Mouse (Mus musculus): Measurements from ENCODE around the gene Eif4ebp2. TPM values are rescaled to one million over a fixed set of nuclear protein-coding genes. Genes with fewer than 3 reads are reported as not detected.

Gene Eif4ebp2
- 63.7 and 79.4 TPM in 2 replicates for polyA plus RNA-seq (2012; rRNA removed; ENCODE audit: low replicate concordance)

GRCm38 (mm10) chr10:61452645-61453044 lies at the start of gene Eif4ebp2:
Eif4ebp2 (minus strand) TSS chr10:61452661.

GRCm38 (mm10) chr10:61475594-61476439 lies 23.4 kb upstream of the Eif4ebp2 start, which contains the start of gene Lrrc20:
Lrrc20 (plus strand) TSS chr10:61475801.

GRCm38 (mm10) chr10:61417672-61418071 lies 34.8 kb downstream of the Eif4ebp2 start, which contains the start of gene Nodal:
Nodal (plus strand) TSS chr10:61417972.

GRCm38 (mm10) chr10:61383021-61383714 lies 69.3 kb downstream of the Eif4ebp2 start, which contains the start of gene Pald1:
Pald1 (minus strand) TSS chr10:61383530.

Other genes starting within 250 kb of the Eif4ebp2 start
- 1.2 and 1.3 TPM in 2 replicates for gene Adamts14, start 179.2 kb downstream of the Eif4ebp2 start, polyA plus RNA-seq (2012; rRNA removed; ENCODE audit: low replicate concordance)
- 0.58 and 1.2 TPM in 2 replicates for gene Prf1, start 154.8 kb downstream of the Eif4ebp2 start, polyA plus RNA-seq (2012; rRNA removed; ENCODE audit: low replicate concordance)
- 3.0 and 3.4 TPM in 2 replicates for gene Pald1, start 69.1 kb downstream of the Eif4ebp2 start, polyA plus RNA-seq (2012; rRNA removed; ENCODE audit: low replicate concordance)
- 0.06 TPM in 1 of 2 replicates, not detected in the other for gene Nodal, start 34.7 kb downstream of the Eif4ebp2 start, polyA plus RNA-seq (2012; rRNA removed; ENCODE audit: low replicate concordance)
- gene Lrrc20, start 23.1 kb upstream of the Eif4ebp2 start, polyA plus RNA-seq (2012; rRNA removed; ENCODE audit: low replicate concordance), result 6.6 and 7.4 TPM in 2 replicates
- 0.15 TPM in 1 of 2 replicates, not detected in the other for gene Npffr1, start 142.8 kb upstream of the Eif4ebp2 start, polyA plus RNA-seq (2012; rRNA removed; ENCODE audit: low replicate concordance)
- 76.4 and 86.1 TPM in 2 replicates for gene Ppa1, start 195.9 kb upstream of the Eif4ebp2 start, polyA plus RNA-seq (2012; rRNA removed; ENCODE audit: low replicate concordance)
- gene Sar1a, start 227.6 kb upstream of the Eif4ebp2 start, polyA plus RNA-seq (2012; rRNA removed; ENCODE audit: low replicate concordance), result 11.4 and 39.8 TPM in 2 replicates
- gene Tysnd1, start 242.9 kb upstream of the Eif4ebp2 start, polyA plus RNA-seq (2012; rRNA removed; ENCODE audit: low replicate concordance), result 106 and 198 TPM in 2 replicates

Measured in duodenum, adult 2 months (tissue).